Mouse (Mus musculus) urinary bladder, postnatal 0 days (tissue): ENCODE results near the gene Alyref. TPM values are rescaled to one million over a fixed set of nuclear protein-coding genes. Genes with fewer than 3 reads are reported as not detected.

Experiments used
- microRNA-seq: library from miRNA; unstranded; fragments of <30 nt; microRNA quantifications from one replicate; pipeline ENCODE4, GENCODE M21; 2016
- polyA plus RNA-seq: library from polyadenylated mRNA; unstranded; fragments of >200 nt; fragmentation: Nextera tagmentation; extraction: Ambion mirVana; gene quantifications from 2 replicates; pipeline ENCODE4 v1.2.1, GENCODE M21; 2015

Alyref gene
- 162 and 194 TPM in 2 replicates for polyA plus RNA-seq

GRCm38 (mm10) chr11:120598283-120598989 is at the start of gene Alyref, which contains the start of gene Anapc11:
Gene Alyref, minus strand, starts transcription at chr11:120598365.
Gene Anapc11, plus strand, starts transcription at chr11:120598421.

GRCm38 (mm10) chr11:120643601-120643987 is 45.4 kb upstream of the Alyref start, which contains the start of gene Pycr1:
Gene Pycr1, minus strand, starts transcription at chr11:120643769.

DNA sequence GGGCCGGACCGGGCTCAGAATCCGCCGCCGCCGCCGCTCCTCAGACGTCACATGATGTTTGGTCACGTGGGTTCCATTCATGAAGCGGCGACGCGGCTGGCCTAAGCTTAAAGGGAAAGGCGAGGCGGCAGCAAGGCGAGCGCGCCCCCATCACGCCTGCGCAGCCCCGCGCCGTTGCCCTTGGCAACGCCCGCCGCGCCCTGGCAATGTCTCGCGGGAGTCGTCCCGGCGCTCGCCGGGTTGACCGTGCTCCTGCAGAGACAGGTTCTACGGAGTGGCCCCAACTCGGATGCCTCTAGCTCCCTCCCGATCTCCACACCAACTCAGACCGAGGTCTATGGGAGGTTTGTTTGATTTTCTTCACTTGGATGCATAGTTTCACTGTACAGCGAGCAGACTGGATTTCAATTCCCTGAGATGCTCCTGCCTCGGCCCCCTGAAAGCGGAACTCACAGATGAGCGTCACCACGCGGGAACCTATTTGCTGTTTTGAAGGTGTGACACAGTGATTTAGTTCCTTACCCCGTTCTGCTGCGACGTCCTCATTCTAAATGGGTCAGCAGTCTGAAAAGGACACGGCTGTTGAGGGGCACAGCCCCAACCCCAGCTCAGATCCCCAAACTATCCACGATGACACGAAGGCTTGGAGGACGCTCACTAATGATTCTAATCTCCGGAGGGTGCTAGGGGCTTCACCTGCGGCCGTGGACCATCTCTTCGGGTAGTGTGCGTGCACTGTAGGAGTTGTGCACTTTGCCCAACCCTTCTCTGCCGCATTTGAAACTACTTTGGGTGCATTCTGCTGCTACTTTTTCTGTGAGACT is 35.6 kb upstream of the Alyref start, which contains the start of gene Mafg:
Gene Mafg (minus strand): TSS at position 81 of the 824 bp plus-strand sequence.

GRCm38 (mm10) chr11:120625152-120625775 is 27.1 kb upstream of the Alyref start, which contains the start of gene Sirt7:
Gene Sirt7, minus strand, starts transcription at chr11:120625240.

DNA sequence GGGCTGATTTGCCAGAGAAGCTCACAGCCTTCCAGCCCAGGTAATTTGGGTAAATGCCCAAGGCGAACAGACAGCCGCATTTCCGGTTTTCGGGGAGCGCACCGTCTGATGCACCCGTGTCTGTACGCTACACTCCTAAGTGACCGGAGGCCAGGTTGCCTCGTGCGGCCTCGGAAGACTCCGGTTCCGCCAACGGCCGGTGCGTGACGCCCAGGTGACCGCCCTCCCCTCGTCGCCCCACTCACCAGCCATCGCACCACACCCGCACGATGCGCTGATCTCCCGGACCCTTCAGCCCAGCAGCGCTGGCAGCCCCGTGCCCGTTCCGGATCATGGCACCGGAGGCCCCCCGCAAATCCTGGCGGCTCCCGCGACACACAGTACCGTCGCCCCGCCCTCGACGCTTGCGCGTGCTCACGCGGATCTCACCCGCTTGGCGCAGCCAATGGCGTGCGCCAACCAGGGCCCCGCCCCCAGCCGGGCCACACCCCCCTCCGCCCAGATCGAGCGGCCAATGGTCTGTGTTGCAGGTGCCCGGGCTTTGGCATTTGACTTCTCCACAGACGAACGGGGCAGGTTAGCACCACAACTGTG is 19.5 kb upstream of the Alyref start, which contains the start of gene Pcyt2:
Gene Pcyt2 (minus strand): TSS at position 418 of the 594 bp plus-strand sequence.

DNA sequence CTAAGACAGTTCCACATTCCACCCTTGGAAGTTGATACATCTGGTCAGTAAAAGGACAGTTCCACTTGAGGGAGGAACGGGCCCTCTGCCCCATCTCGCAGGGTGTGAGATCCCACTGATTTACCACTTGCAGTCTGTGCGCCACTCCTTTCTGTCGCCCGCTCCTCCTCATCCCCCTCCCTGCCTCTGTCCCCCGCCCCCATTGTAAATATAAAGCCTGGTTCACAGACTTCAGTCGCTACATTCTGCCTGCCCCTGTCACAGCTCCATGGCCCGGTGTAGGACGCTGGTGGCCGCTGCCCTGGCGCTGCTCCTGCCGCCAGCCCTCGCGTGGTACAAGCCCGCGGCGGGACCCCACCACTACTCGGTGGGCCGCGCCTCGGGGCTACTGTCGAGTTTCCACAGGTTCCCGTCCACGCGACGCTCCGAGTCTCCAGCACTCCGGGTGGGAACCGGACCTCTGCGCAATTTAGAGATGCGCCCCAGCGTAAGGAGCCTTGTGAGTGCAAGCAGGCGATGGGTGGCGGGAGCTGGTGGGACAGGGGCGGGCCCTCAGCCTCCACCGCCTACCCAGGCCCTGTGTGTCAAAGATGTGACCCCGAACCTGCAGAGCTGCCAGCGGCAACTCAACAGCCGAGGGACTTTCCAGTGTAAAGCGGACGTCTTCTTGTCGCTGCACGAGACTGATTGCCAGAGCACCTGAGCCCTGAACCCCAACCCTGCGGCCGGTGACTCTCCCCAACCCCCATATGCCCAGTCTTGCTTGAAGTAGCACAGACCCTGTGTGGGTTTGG is 10.3 kb upstream of the Alyref start, which contains the start of gene Npb:
Gene Npb (plus strand): TSS at position 237 of the 794 bp plus-strand sequence.

DNA sequence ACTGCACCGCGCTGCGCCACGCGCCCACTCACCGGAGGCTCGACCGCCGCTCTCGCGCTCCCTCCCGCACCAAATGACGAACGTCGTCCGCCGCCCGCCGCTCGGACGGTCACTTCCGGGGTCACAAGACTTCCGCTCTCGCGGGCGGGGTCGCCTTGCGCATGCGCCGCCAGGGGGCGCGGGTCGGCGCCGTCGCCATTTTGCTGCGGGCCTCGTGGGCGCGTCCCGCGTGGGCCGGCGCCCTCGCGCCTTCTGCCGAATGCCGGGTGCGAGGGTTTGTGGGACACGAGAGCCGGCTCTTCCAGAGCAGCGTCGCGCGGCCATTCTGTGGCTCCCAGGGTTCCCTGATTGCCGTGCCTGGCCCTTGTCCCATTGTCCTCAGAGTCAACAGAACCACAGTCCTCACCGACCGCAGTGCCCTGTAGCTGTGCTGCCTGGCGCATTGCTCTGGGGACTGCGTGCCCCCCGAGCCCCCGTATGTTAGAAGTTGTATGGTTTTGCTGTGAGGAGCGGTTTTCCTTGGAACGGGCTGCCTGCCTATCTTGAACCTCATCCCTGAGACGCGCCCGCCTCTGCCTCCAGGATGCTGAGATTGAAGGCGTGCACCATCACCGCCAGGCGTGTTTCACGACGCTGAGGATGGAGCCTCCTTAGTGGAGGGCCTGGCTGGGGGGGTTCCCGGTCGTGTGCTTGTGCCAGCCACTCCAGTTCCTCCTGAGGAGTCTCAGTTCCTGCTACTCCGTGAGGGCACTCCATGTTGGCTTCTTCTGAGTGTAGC is 16.5 kb downstream of the Alyref start, which contains the start of gene Arhgdia:
Gene Arhgdia (minus strand): TSS at position 135 of the 778 bp plus-strand sequence.

DNA sequence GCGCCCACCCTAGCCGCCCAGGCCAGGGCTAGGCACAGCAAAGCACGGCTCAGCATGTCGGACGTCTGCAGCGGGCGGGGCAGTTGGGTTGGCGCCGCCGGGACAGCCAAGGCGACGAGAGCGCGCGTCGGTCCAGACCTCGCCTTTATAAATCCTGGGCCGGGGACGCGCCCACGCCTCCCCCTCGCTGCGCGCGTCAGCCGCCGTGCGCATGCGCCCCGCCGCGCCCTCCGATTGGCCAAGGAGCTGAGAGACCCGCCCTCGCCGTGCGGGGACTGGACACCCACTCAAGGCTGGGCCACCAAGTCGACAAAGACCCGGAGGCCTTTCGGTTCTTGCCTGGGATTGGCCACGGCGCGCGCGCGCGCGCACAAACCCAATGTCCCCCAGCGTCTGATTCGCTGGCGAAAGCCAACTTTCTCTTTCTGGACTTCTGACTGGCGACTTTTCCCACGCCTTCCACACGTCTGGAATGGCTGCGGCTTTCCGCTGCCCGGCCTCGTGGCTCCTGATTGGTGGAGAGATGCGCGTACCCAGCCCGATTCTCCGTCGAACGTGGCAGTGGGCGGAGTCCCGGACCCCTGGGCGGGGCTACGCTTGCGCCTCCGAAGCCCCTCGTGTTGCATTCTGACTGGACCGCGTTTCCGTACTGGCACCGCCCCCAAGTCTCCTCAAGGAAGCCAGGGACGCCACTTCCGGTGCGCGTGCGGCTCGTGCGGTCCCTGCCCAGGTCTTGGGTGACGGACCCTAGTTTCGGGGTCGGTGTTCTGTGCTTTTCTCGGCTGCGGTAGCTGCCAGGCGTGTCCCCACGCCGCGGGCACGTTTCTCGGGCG is 25.2 kb downstream of the Alyref start, which contains the start of gene P4hb:
Gene P4hb (minus strand): TSS at position 502 of the 833 bp plus-strand sequence.

GRCm38 (mm10) chr11:120550810-120551440 is 47.2 kb downstream of the Alyref start, which contains the start of gene Ppp1r27:
Gene Ppp1r27, minus strand, starts transcription at chr11:120551132.

DNA sequence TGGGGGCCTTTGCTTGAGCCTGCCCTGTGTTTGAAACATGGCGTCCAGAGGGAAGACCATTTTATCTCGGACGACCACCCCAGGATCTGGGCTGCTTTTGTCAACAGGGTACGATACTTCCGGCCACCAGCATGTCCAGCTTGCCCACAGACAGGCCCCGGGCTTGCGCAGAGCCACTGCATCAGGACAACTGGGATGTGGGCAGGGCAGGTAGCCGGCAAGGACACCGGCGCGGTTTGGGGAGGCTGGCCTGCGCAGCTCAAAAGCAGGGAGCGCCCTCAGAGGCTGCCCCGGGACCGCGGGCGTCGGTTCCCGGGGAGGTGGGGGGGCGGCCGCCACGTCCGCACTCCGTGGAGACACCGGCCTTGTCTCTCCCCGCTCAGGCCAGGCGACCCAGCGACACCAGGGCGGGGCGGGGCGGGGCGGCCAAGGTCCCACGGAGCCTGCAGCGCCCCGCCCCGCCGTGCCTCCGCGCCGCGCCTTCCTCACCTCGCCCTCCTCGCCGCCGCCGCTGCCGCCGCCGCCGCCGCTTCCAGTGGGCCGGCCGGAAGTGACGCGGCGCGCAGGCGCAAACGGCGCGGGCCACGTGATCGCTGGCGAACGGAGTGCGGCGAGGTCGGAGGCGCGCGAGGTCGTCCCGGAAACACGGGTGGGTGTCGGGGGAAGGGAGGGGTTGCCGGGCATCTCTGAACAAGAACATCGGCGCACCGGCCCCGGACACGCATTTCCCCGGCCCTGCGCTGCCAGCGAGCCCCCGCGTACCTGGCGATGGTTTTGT is 48.8 kb downstream of the Alyref start, which contains the start of gene Mcrip1:
Gene Mcrip1 (minus strand): TSS at position 560 of the 778 bp plus-strand sequence.

Small RNAs within 50 kb of the gene (microRNA-seq; reads per million reads assigned to microRNA genes)
- gene Mir6936, result not detected

Other genes with a start within 250 kb of the Alyref start
- 2,099 and 2,365 TPM in 2 replicates for gene Actg1, start 249.8 kb downstream of the Alyref start, polyA plus RNA-seq
- 0.40 and 0.50 TPM in 2 replicates for gene Fscn2, start 236.8 kb downstream of the Alyref start, polyA plus RNA-seq
- 14.0 and 14.3 TPM in 2 replicates for gene Faap100, start 219.6 kb downstream of the Alyref start, polyA plus RNA-seq
- 16.9 and 18.8 TPM in 2 replicates for gene Nploc4, start 160.7 kb downstream of the Alyref start, polyA plus RNA-seq
- gene Tspan10, start 155.7 kb downstream of the Alyref start, polyA plus RNA-seq, result not detected in 2 replicates
- gene Pde6g, start 144.9 kb downstream of the Alyref start, polyA plus RNA-seq, result not detected in 2 replicates
- 17.1 and 17.8 TPM in 2 replicates for gene Oxld1, start 140.3 kb downstream of the Alyref start, polyA plus RNA-seq
- 13.1 and 15.9 TPM in 2 replicates for gene Ccdc137, start 140.2 kb downstream of the Alyref start, polyA plus RNA-seq
- 29.6 and 31.2 TPM in 2 replicates for gene Arl16, start 130.8 kb downstream of the Alyref start, polyA plus RNA-seq
- 91.2 and 100 TPM in 2 replicates for gene Mrpl12, start 113.8 kb downstream of the Alyref start, polyA plus RNA-seq
- gene Slc25a10, start 106.5 kb downstream of the Alyref start, polyA plus RNA-seq, result 34.6 and 38.5 TPM in 2 replicates
- 0.93 and 0.97 TPM in 2 replicates for gene Gcgr, start 67.7 kb downstream of the Alyref start, polyA plus RNA-seq
- gene Mcrip1, start 48.6 kb downstream of the Alyref start, polyA plus RNA-seq, result 157 and 172 TPM in 2 replicates
- not detected in 2 replicates for gene Ppp1r27, start 47.2 kb downstream of the Alyref start, polyA plus RNA-seq
- gene P4hb, start 25.1 kb downstream of the Alyref start, polyA plus RNA-seq, result 515 and 546 TPM in 2 replicates
- 458 and 475 TPM in 2 replicates for gene Arhgdia, start 16.7 kb downstream of the Alyref start, polyA plus RNA-seq
- 165 and 166 TPM in 2 replicates for gene Anapc11, start 56 bp upstream of the Alyref start, polyA plus RNA-seq
- 0.43 and 1.1 TPM in 2 replicates for gene Npb, start 10.1 kb upstream of the Alyref start, polyA plus RNA-seq
- 72.3 and 111 TPM in 2 replicates for gene Pcyt2, start 19.6 kb upstream of the Alyref start, polyA plus RNA-seq
- 24.9 and 25.5 TPM in 2 replicates for gene Sirt7, start 26.9 kb upstream of the Alyref start, polyA plus RNA-seq
- 19.3 and 22.6 TPM in 2 replicates for gene Mafg, start 35.2 kb upstream of the Alyref start, polyA plus RNA-seq
- 22.5 and 33.3 TPM in 2 replicates for gene Pycr1, start 45.4 kb upstream of the Alyref start, polyA plus RNA-seq
- gene Myadml2, start 49.8 kb upstream of the Alyref start, polyA plus RNA-seq, result 0.28 TPM in 1 of 2 replicates, not detected in the other
- 2.6 and 4.4 TPM in 2 replicates for gene Notum, start 62.8 kb upstream of the Alyref start, polyA plus RNA-seq
- 72.0 and 79.9 TPM in 2 replicates for gene Aspscr1, start 74.6 kb upstream of the Alyref start, polyA plus RNA-seq
- gene Cenpx, start 115.4 kb upstream of the Alyref start, polyA plus RNA-seq, result 94.9 and 105 TPM in 2 replicates
- gene Lrrc45, start 115.6 kb upstream of the Alyref start, polyA plus RNA-seq, result 21.2 and 22.0 TPM in 2 replicates
- gene Rac3, start 123.1 kb upstream of the Alyref start, polyA plus RNA-seq, result 10.7 and 14.6 TPM in 2 replicates
- gene Dcxr, start 128.9 kb upstream of the Alyref start, polyA plus RNA-seq, result 31.5 and 35.7 TPM in 2 replicates
- 81.7 and 93.4 TPM in 2 replicates for gene Cbr2, start 133.7 kb upstream of the Alyref start, polyA plus RNA-seq
- gene Hmga1b, start 164.4 kb upstream of the Alyref start, polyA plus RNA-seq, result 1.5 and 2.2 TPM in 2 replicates
- gene Rfng, start 185.8 kb upstream of the Alyref start, polyA plus RNA-seq, result 19.7 and 20.3 TPM in 2 replicates
- 118 and 123 TPM in 2 replicates for gene Gps1, start 185.9 kb upstream of the Alyref start, polyA plus RNA-seq
- gene Dus1l, start 198.0 kb upstream of the Alyref start, polyA plus RNA-seq, result 38.1 and 41.2 TPM in 2 replicates
- gene Fasn, start 226.2 kb upstream of the Alyref start, polyA plus RNA-seq, result 17.8 and 30.1 TPM in 2 replicates